Mouse (Mus musculus): ENCODE results near the gene Hoxa2.
A peak's percentile ranks its signal among the peaks of the same experiment; 100 is the strongest.

Hoxa2 gene

GRCm38 (mm10) chr6:52163366-52164031, 1.1 kb downstream of the Hoxa2 start:
- DNase-seq, result peak in 1 of 2 experiments; percentile 11

- DNase-seq, result no peak
These were observed 1.8 kb downstream of the Hoxa2 start for GRCm38 (mm10) chr6:52162611-52163365.

GRCm38 (mm10) chr6:52162093-52162380, 2.6 kb downstream of the Hoxa2 start:
- DNase-seq, result peak in 1 of 2 experiments; percentile 33

- DNase-seq, result peak in 1 of 2 experiments; percentile 23
These were observed 3.1 kb downstream of the Hoxa2 start for GRCm38 (mm10) chr6:52161336-52162092.

- DNase-seq, result peak; percentile 75 to 90
These were observed 3.9 kb downstream of the Hoxa2 start for GRCm38 (mm10) chr6:52160511-52161335.

GRCm38 (mm10) chr6:52159979-52160378, 4.7 kb downstream of the Hoxa2 start:
- DNase-seq, result peak; percentile 33 to 67

GRCm38 (mm10) chr6:52159164-52159761, 5.4 kb downstream of the Hoxa2 start:
- peak; percentile 64 to 77 for DNase-seq

GRCm38 (mm10) chr6:52158276-52159051, 6.2 kb downstream of the Hoxa2 start, which contains the start of gene Hoxa1:
Gene Hoxa1 (minus strand): TSS chr6:52158317.
- DNase-seq, result peak; percentile 91 to 96

GRCm38 (mm10) chr6:52157466-52158275, 7.0 kb downstream of the Hoxa2 start:
- DNase-seq, result no peak

GRCm38 (mm10) chr6:52156551-52157200, 8.0 kb downstream of the Hoxa2 start:
- DNase-seq, result no peak

GRCm38 (mm10) chr6:52155471-52155870, 9.2 kb downstream of the Hoxa2 start:
- no peak for DNase-seq

- no peak for DNase-seq
These were observed 10.6 kb downstream of the Hoxa2 start for GRCm38 (mm10) chr6:52154044-52154443.

GRCm38 (mm10) chr6:52153270-52153669, 11.4 kb downstream of the Hoxa2 start:
- no peak for DNase-seq

GRCm38 (mm10) chr6:52152226-52153193, 12.1 kb downstream of the Hoxa2 start:
- DNase-seq, result no peak

- DNase-seq, result no peak
These were observed 13.1 kb downstream of the Hoxa2 start for GRCm38 (mm10) chr6:52151571-52151970.

- no peak for DNase-seq
These were observed 14.1 kb downstream of the Hoxa2 start for GRCm38 (mm10) chr6:52150401-52150966.

GRCm38 (mm10) chr6:52139115-52139514, 25.5 kb downstream of the Hoxa2 start:
- DNase-seq, result no peak

GRCm38 (mm10) chr6:52138576-52138975, 26.1 kb downstream of the Hoxa2 start:
- DNase-seq, result no peak
